Mouse (Mus musculus): Measurements from ENCODE around the gene Tm9sf1. TPM values are rescaled to one million over a fixed set of nuclear protein-coding genes. Genes with fewer than 3 reads are reported as not detected.
A peak's percentile ranks its signal among the peaks of the same experiment; 100 is the strongest.

The Tm9sf1 gene
- total and polyA plus RNA-seq, 2 experiments from 2014 or later: 62.8 to 67.4 TPM

DNA sequence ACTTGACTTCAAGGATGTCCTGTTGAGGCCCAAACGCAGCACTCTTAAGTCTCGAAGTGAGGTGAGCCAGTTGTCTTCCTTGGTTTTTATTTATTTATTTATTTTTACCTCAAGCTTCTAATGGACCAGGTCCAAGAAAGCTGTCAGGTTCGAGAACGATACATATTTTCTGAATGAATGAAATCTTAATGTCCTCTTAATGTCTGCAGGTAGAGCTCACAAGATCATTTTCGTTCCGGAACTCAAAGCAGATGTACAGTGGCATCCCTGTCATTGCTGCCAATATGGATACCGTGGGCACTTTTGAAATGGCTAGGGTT lies 29.1 kb upstream of the Tm9sf1 start:
- H3K27ac ChIP-seq (ENCODE audit: low read depth): peak overlapping the region; percentile 73
- no peaks in the 10 kb centered on the region for H3K27me3 ChIP-seq (ENCODE audit: control insufficient read depth, insufficient read depth, low read length)
- H3K36me3 ChIP-seq (replicated peaks; ENCODE audit: control insufficient read depth, insufficient read depth, low read length): peaks cover 33% of the 10 kb centered on the region
- ATAC-seq (ENCODE audit: insufficient read depth, low read depth) (no peak), DNase-seq (ENCODE audit: low spot score) (no peak)
- peak overlapping the region; percentile 88 for H3K4me2 ChIP-seq (ENCODE audit: low read depth, low read length)
- peak overlapping the region; percentile 89 for H3K4me3 ChIP-seq (ENCODE audit: low read depth, low read length)
- TF ChIP-seq CTCF (IDR thresholded peaks at IDR 0.05; ENCODE audit: low read depth) (no peak), EP300 (IDR thresholded peaks at IDR 0.05; ENCODE audit: low read depth) (no peak)
- peaks cover 18% of the 10 kb centered on the region for H3K4me1 ChIP-seq (ENCODE audit: control insufficient read depth, insufficient read depth)
- H3K9me3 ChIP-seq (replicated peaks; ENCODE audit: control insufficient read depth, low read length): no peaks in the 10 kb centered on the region
- peak overlapping the region; percentile 90; the same call in 1 of the 2 replicates for H3K9ac ChIP-seq (replicated peaks; ENCODE audit: low read depth, low read length)
- WGBS: 69% methylated on average over 7 of the region's 7 CpGs

DNA sequence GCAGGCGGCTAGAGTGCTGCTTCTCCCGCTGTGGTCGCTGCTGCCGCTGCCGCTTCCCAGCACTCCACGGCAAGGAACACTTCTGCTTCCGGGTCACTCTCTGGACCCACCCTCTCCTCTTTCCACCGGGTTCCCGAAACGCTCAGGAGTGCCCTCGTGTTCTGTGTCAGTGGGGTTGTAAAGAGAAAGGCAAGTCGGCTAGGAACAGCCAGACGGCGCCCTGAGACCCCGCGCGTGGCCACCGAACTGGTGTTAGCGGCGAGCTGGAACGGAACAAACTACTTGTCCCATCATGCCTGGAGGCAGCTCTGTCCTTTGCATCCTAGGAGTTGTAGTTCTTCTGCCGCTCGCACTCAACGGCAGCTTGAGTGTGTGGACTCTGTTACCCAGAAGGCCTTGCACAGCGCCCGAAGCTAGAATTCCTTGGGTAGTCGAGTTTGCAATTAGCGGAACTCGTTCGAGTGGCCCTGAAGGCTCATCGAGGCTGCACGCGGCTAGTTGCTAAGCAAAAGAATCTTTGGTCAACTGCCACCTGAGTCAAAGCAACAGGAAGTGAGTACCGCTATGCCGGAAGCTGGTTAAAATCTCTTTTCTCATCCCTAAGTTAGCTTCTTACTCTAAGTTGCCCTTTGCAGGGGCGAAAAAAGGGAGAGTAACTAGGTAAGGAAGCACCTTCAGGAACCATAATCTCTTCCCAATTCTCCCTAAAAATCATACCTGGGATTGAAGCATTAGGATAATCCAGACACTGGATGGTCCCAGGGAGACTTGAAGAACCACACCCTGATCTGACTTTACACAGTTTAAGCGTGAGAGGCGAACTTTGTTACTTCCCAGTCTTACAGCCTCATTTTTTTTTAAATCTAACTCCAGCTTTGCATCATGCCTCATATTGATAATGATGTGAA lies 28.5 kb upstream of the Tm9sf1 start, which contains the start of the genes Gmpr2 and Nedd8:
Gmpr2 (plus strand) TSS at position 109 of the 908 bp plus-strand sequence.
Nedd8 (minus strand) TSS at position 292 of the 908 bp plus-strand sequence.
- Histone ChIP-seq H3K4me3 (ENCODE audit: low read depth, low read length) (peak within 1 kb of the TSS; percentile 89), H3K4me1 (ENCODE audit: control insufficient read depth, insufficient read depth) (peaks cover 18% of the 10 kb centered on the region), H3K27ac (ENCODE audit: low read depth) (peak within 1 kb of the TSS; percentile 73), H3K36me3 (replicated peaks; ENCODE audit: control insufficient read depth, insufficient read depth, low read length) (peaks cover 27% of the 10 kb centered on the region), H3K9me3 (replicated peaks; ENCODE audit: control insufficient read depth, low read length) (no peaks in the 10 kb centered on the region), H3K4me2 (ENCODE audit: low read depth, low read length) (peak within 1 kb of the TSS; percentile 88), H3K9ac (replicated peaks; ENCODE audit: low read depth, low read length) (peak within 1 kb of the TSS; percentile 90), H3K27me3 (ENCODE audit: control insufficient read depth, insufficient read depth, low read length) (no peaks in the 10 kb centered on the region)
- DNase-seq (ENCODE audit: low spot score) (peak; percentile 97), ATAC-seq (ENCODE audit: insufficient read depth, low read depth) (peak; percentile 98)
- WGBS: 1% methylated on average over 38 of the region's 38 CpGs
- no peak for TF ChIP-seq CTCF (IDR thresholded peaks at IDR 0.05; ENCODE audit: low read depth)
- no peak for TF ChIP-seq EP300 (IDR thresholded peaks at IDR 0.05; ENCODE audit: low read depth)

DNA sequence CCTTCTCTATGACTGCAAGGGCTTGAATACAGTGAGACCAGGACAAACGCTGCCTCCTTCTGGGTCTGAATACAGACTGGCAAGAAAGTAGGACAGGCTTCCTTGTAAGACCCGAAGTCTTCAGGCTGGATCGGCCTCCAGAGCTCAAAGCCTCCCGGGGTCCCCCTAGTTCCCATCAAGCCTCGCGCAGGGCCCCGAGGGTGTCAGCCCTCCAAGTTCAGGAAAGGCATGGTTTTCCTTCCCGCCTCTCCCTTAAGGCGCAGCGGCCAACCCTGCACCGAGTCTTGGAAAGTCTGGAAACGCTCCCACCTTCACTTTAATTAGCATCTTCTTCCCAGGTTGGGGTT lies 27.9 kb upstream of the Tm9sf1 start:
- WGBS: under 1% methylated on average over 12 of the region's 12 CpGs
- peak overlapping the region; percentile 73 for H3K27ac ChIP-seq (ENCODE audit: low read depth)
- no peaks in the 10 kb centered on the region for H3K9me3 ChIP-seq (replicated peaks; ENCODE audit: control insufficient read depth, low read length)
- ATAC-seq (ENCODE audit: insufficient read depth, low read depth) (peak; percentile 27), DNase-seq (ENCODE audit: low spot score) (no peak)
- TF ChIP-seq CTCF (IDR thresholded peaks at IDR 0.05; ENCODE audit: low read depth) (no peak), EP300 (IDR thresholded peaks at IDR 0.05; ENCODE audit: low read depth) (no peak)
- peaks cover 18% of the 10 kb centered on the region for H3K4me1 ChIP-seq (ENCODE audit: control insufficient read depth, insufficient read depth)
- H3K9ac ChIP-seq (replicated peaks; ENCODE audit: low read depth, low read length): peak overlapping the region; percentile 90
- peaks cover 24% of the 10 kb centered on the region for H3K36me3 ChIP-seq (replicated peaks; ENCODE audit: control insufficient read depth, insufficient read depth, low read length)
- no peaks in the 10 kb centered on the region for H3K27me3 ChIP-seq (ENCODE audit: control insufficient read depth, insufficient read depth, low read length)
- peak overlapping the region; percentile 89 for H3K4me3 ChIP-seq (ENCODE audit: low read depth, low read length)
- peak overlapping the region; percentile 88 for H3K4me2 ChIP-seq (ENCODE audit: low read depth, low read length)

DNA sequence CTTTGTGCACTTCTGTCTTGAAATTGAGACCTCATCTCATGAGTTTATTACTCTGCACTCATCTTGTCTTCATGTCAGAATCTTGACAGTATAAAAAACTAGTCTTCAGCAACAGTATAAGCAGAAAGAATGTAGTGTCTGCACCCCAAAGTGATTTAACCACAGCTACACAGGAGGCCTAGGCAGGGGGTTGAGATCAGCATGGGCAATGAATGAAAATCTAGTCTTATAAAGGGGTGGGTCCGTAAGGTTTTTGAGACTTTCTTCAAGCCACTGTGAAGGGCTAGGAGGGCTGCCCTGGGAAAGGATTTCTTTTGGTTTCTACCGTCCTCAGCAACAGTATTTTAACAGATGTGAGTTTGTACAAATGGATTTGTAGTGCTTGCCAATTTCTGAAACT lies 17.0 kb upstream of the Tm9sf1 start:
- TF ChIP-seq EP300 (IDR thresholded peaks at IDR 0.05; ENCODE audit: low read depth) (no peak), CTCF (IDR thresholded peaks at IDR 0.05; ENCODE audit: low read depth) (no peak)
- H3K4me2 ChIP-seq (ENCODE audit: low read depth, low read length): peak overlapping the region; percentile 66
- no peaks in the 10 kb centered on the region for H3K9me3 ChIP-seq (replicated peaks; ENCODE audit: control insufficient read depth, low read length)
- no peaks in the 10 kb centered on the region for H3K27me3 ChIP-seq (ENCODE audit: control insufficient read depth, insufficient read depth, low read length)
- WGBS: 48% methylated on average over 2 of the region's 2 CpGs
- H3K36me3 ChIP-seq (replicated peaks; ENCODE audit: control insufficient read depth, insufficient read depth, low read length): peaks cover 30% of the 10 kb centered on the region
- peaks cover 24% of the 10 kb centered on the region for H3K4me1 ChIP-seq (ENCODE audit: control insufficient read depth, insufficient read depth)
- no peak overlapping the region for H3K27ac ChIP-seq (ENCODE audit: low read depth)
- H3K4me3 ChIP-seq (ENCODE audit: low read depth, low read length): peak overlapping the region; percentile 86; the same call in 1 of the 2 replicates
- DNase-seq (ENCODE audit: low spot score): no peak
- H3K9ac ChIP-seq (replicated peaks; ENCODE audit: low read depth, low read length): no peak overlapping the region
- ATAC-seq (ENCODE audit: insufficient read depth, low read depth): no peak

DNA sequence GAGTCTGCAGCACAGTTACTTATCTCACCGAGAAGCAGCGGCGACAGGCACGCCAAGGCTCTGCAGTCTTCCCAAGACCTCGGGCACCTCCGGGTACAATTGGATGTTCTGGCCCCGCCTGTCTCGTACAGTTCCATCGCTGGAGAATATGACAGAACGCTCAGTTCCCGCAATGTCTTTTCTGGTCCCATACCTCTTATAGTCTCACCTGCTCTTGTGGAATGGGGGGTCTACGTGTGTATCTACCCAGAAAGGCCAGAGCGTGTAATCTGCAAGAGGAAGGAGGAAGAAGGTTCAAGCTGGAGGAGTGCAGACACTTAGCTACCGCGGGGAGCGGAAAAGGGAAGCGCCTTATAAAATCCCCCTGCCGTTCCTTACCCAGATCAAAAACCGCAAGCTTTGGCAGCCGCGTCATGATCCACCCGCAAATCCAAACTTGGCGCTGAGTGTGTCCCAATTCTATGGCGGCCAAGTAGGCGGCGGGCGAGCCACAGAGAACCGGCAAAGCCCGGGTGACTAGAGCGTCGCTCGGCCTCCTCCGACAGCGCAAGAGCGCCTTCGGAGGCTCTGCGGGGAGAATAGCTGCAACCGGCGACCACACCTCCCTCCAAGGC lies 16.5 kb upstream of the Tm9sf1 start, which contains the start of gene Mdp1:
Mdp1 (minus strand) TSS at position 549 of the 614 bp plus-strand sequence.
- H3K27me3 ChIP-seq (ENCODE audit: control insufficient read depth, insufficient read depth, low read length): no peaks in the 10 kb centered on the region
- peak within 1 kb of the TSS; percentile 77 for H3K9ac ChIP-seq (replicated peaks; ENCODE audit: low read depth, low read length)
- peak within 1 kb of the TSS; percentile 86 for H3K4me3 ChIP-seq (ENCODE audit: low read depth, low read length)
- peak within 1 kb of the TSS; percentile 66 for H3K4me2 ChIP-seq (ENCODE audit: low read depth, low read length)
- H3K27ac ChIP-seq (ENCODE audit: low read depth): peak within 1 kb of the TSS; percentile 94
- no peaks in the 10 kb centered on the region for H3K9me3 ChIP-seq (replicated peaks; ENCODE audit: control insufficient read depth, low read length)
- WGBS: under 1% methylated on average over 39 of the region's 39 CpGs
- no peak for TF ChIP-seq EP300 (IDR thresholded peaks at IDR 0.05; ENCODE audit: low read depth)
- TF ChIP-seq CTCF (IDR thresholded peaks at IDR 0.05; ENCODE audit: low read depth): peak; percentile 26
- peaks cover 24% of the 10 kb centered on the region for H3K4me1 ChIP-seq (ENCODE audit: control insufficient read depth, insufficient read depth)
- H3K36me3 ChIP-seq (replicated peaks; ENCODE audit: control insufficient read depth, insufficient read depth, low read length): peaks cover 30% of the 10 kb centered on the region
- ATAC-seq (ENCODE audit: insufficient read depth, low read depth) (peak; percentile 93), DNase-seq (ENCODE audit: low spot score) (peak; percentile 90)

Measured in heart, postnatal 0 days (tissue).